Mouse (Mus musculus): ENCODE measurements around the gene Ttc22.

DNA sequence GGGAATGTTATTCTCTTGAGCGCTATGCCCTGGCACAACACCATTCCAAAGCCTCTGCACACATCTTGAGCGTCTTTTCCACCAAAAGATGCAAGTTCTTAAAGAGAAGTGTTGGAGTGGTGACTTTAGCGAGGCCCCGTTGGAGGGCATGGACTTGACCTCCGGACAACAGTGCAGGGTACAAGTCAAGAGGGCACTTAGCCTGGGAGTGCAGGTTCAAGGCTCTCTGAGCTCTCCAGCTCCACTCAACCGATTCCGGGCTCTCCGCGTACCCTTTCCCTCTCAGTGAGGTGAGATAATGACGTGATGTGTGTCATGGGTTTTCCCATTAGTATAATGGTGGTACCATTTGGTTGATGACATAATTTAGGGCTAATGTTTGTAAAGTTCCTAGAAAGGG is 2.0 kb downstream of the Ttc22 start:
- TF ChIP-seq GATA1 (IDR thresholded peaks at IDR 0.05; ENCODE audit: borderline replicate concordance, low read length) (no peak), FLI1 (IDR thresholded peaks at IDR 0.05; ENCODE audit: low read length) (no peak)

All from megakaryocyte, embryonic 14.5 days (primary cell).